Mouse (Mus musculus): ENCODE data around the gene Dmd. TPM values are rescaled to one million over a fixed set of nuclear protein-coding genes. Genes with fewer than 3 reads are reported as not detected.

Gene Dmd
- polyA plus RNA-seq, 1 experiment from 2014 or later: 16.8 TPM

DNA sequence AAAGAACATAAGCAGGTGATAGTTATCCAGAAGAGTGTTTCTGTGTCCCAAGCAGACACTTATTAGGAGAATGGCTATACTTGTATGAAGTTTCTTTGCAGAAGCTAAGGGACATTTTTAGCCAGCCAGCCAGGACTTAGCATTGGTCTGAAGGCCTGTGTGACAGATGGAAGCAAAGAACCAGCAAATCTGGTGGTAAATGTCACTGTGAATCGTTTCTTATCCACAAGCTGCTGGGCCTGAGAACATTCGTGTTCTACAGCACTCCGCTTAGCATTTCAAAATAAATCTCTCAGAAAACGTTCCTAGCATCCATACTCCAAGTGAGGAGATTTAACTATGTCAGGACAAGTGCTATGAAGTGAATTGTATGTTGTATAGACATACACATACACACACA is 1486.9 kb downstream of the Dmd start:
- Histone ChIP-seq H3K4me1 (replicated peaks) (no peaks in the 10 kb centered on the region), H3K27me3 (no peaks in the 10 kb centered on the region), H3K36me3 (no peaks in the 10 kb centered on the region), H3K4me2 (no peak overlapping the region), H3K9me3 (no peaks in the 10 kb centered on the region), H3K27ac (no peak overlapping the region), H3K4me3 (replicated peaks) (no peak overlapping the region), H3K9ac (replicated peaks) (no peak overlapping the region)
- WGBS: 80% methylated on average over 4 of the region's 4 CpGs
- no peak for ATAC-seq (ENCODE audit: insufficient number of reproducible peaks, insufficient read depth, low FRiP score, low TSS enrichment, low read depth)

DNA sequence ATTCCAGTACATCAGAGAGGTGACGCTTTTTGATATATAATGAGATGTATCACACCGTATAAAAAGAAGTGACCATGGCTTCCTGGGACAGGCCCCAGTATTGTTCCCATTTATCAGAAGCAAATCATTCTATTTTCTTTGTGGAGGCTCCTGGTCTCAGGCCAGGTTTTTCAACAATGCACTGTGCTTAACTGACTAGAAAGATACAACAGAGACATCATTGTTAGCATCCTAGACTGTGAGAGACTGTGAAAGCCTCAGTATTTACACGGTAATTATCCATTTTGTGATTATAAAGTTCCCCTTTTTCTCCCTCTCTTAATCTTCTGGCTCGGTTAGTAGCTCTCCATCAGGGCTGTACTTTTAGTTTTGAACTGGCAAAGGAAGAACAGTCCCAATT is 1487.9 kb downstream of the Dmd start:
- H3K4me2 ChIP-seq: no peak overlapping the region
- 88% methylated on average over 4 of the region's 4 CpGs for WGBS
- no peaks in the 10 kb centered on the region for H3K27me3 ChIP-seq
- no peak for ATAC-seq (ENCODE audit: insufficient number of reproducible peaks, insufficient read depth, low FRiP score, low TSS enrichment, low read depth)
- no peaks in the 10 kb centered on the region for H3K9me3 ChIP-seq
- H3K27ac ChIP-seq: no peak overlapping the region
- no peaks in the 10 kb centered on the region for H3K4me1 ChIP-seq (replicated peaks)
- H3K9ac ChIP-seq (replicated peaks): no peak overlapping the region
- no peak overlapping the region for H3K4me3 ChIP-seq (replicated peaks)
- no peaks in the 10 kb centered on the region for H3K36me3 ChIP-seq

- 66% methylated on average over 3 of the region's 3 CpGs for WGBS
- no peak for ATAC-seq (ENCODE audit: insufficient number of reproducible peaks, insufficient read depth, low FRiP score, low TSS enrichment, low read depth)
- no peak overlapping the region for H3K27ac ChIP-seq
Measured at GRCm38 (mm10) chrX:84442996-84443395, 1494.3 kb downstream of the Dmd start.

GRCm38 (mm10) chrX:84443985-84444384 is 1495.3 kb downstream of the Dmd start:
- 56% methylated on average over 3 of the region's 3 CpGs for WGBS
- no peak overlapping the region for H3K4me2 ChIP-seq
- H3K9me3 ChIP-seq: no peaks in the 10 kb centered on the region

More at GRCm38 (mm10) chrX:84442996-84443395, 1494.3 kb downstream of the Dmd start:
- Histone ChIP-seq H3K9ac (replicated peaks) (no peak overlapping the region), H3K4me3 (replicated peaks) (no peak overlapping the region), H3K36me3 (no peaks in the 10 kb centered on the region), H3K9me3 (no peaks in the 10 kb centered on the region), H3K4me1 (replicated peaks) (no peaks in the 10 kb centered on the region), H3K4me2 (no peak overlapping the region), H3K27me3 (no peaks in the 10 kb centered on the region)

GRCm38 (mm10) chrX:84444638-84445037 is 1496.0 kb downstream of the Dmd start:
- ATAC-seq (ENCODE audit: insufficient number of reproducible peaks, insufficient read depth, low FRiP score, low TSS enrichment, low read depth): no peak
- Histone ChIP-seq H3K27ac (no peak overlapping the region), H3K4me3 (replicated peaks) (no peak overlapping the region), H3K4me2 (no peak overlapping the region), H3K27me3 (no peaks in the 10 kb centered on the region), H3K9ac (replicated peaks) (no peak overlapping the region), H3K4me1 (replicated peaks) (no peaks in the 10 kb centered on the region), H3K9me3 (no peaks in the 10 kb centered on the region), H3K36me3 (no peaks in the 10 kb centered on the region)

More at GRCm38 (mm10) chrX:84443985-84444384, 1495.3 kb downstream of the Dmd start:
- ATAC-seq (ENCODE audit: insufficient number of reproducible peaks, insufficient read depth, low FRiP score, low TSS enrichment, low read depth): no peak
- H3K4me3 ChIP-seq (replicated peaks): no peak overlapping the region
- H3K4me1 ChIP-seq (replicated peaks): no peaks in the 10 kb centered on the region
- H3K27me3 ChIP-seq: no peaks in the 10 kb centered on the region
- H3K27ac ChIP-seq: no peak overlapping the region
- no peak overlapping the region for H3K9ac ChIP-seq (replicated peaks)
- H3K36me3 ChIP-seq: no peaks in the 10 kb centered on the region

GRCm38 (mm10) chrX:84454473-84454872 is 1505.8 kb downstream of the Dmd start:
- WGBS: 82% methylated on average over 1 of the region's 1 CpGs
- Histone ChIP-seq H3K9ac (replicated peaks) (no peak overlapping the region), H3K9me3 (no peaks in the 10 kb centered on the region)

GRCm38 (mm10) chrX:84514650-84515366 is 1566.1 kb downstream of the Dmd start:
- ATAC-seq (ENCODE audit: insufficient number of reproducible peaks, insufficient read depth, low FRiP score, low TSS enrichment, low read depth): no peak
- Histone ChIP-seq H3K4me3 (replicated peaks) (no peak overlapping the region), H3K4me2 (no peak overlapping the region), H3K36me3 (no peaks in the 10 kb centered on the region), H3K4me1 (replicated peaks) (no peaks in the 10 kb centered on the region), H3K9me3 (no peaks in the 10 kb centered on the region), H3K9ac (replicated peaks) (no peak overlapping the region), H3K27me3 (no peaks in the 10 kb centered on the region), H3K27ac (no peak overlapping the region)
- WGBS: 39% methylated on average over 3 of the region's 3 CpGs

More at GRCm38 (mm10) chrX:84454473-84454872, 1505.8 kb downstream of the Dmd start:
- Histone ChIP-seq H3K4me1 (replicated peaks) (no peaks in the 10 kb centered on the region), H3K27ac (no peak overlapping the region), H3K4me2 (no peak overlapping the region), H3K4me3 (replicated peaks) (no peak overlapping the region), H3K36me3 (no peaks in the 10 kb centered on the region), H3K27me3 (no peaks in the 10 kb centered on the region)
- no peak for ATAC-seq (ENCODE audit: insufficient number of reproducible peaks, insufficient read depth, low FRiP score, low TSS enrichment, low read depth)

- Histone ChIP-seq H3K4me3 (replicated peaks) (no peak overlapping the region), H3K36me3 (no peaks in the 10 kb centered on the region), H3K4me2 (no peak overlapping the region), H3K9ac (replicated peaks) (no peak overlapping the region), H3K27ac (no peak overlapping the region), H3K4me1 (replicated peaks) (no peaks in the 10 kb centered on the region), H3K9me3 (no peaks in the 10 kb centered on the region), H3K27me3 (no peaks in the 10 kb centered on the region)
- 81% methylated on average over 1 of the region's 1 CpGs for WGBS
- no peak for ATAC-seq (ENCODE audit: insufficient number of reproducible peaks, insufficient read depth, low FRiP score, low TSS enrichment, low read depth)
Measured at GRCm38 (mm10) chrX:84551995-84552394, 1603.3 kb downstream of the Dmd start.

- Histone ChIP-seq H3K9ac (replicated peaks) (no peak overlapping the region), H3K36me3 (no peaks in the 10 kb centered on the region), H3K4me1 (replicated peaks) (no peaks in the 10 kb centered on the region), H3K4me2 (no peak overlapping the region), H3K4me3 (replicated peaks) (no peak overlapping the region), H3K9me3 (no peaks in the 10 kb centered on the region), H3K27ac (no peak overlapping the region), H3K27me3 (no peaks in the 10 kb centered on the region)
- 29% methylated on average over 1 of the region's 1 CpGs for WGBS
- no peak for ATAC-seq (ENCODE audit: insufficient number of reproducible peaks, insufficient read depth, low FRiP score, low TSS enrichment, low read depth)
Measured at GRCm38 (mm10) chrX:84553441-84553840, 1604.8 kb downstream of the Dmd start.

- no peak for ATAC-seq (ENCODE audit: insufficient number of reproducible peaks, insufficient read depth, low FRiP score, low TSS enrichment, low read depth)
- Histone ChIP-seq H3K9ac (replicated peaks) (no peak overlapping the region), H3K27ac (no peak overlapping the region), H3K27me3 (no peaks in the 10 kb centered on the region), H3K36me3 (no peaks in the 10 kb centered on the region), H3K4me1 (replicated peaks) (no peaks in the 10 kb centered on the region), H3K4me3 (replicated peaks) (no peak overlapping the region), H3K4me2 (no peak overlapping the region), H3K9me3 (no peaks in the 10 kb centered on the region)
Measured at GRCm38 (mm10) chrX:84598476-84598875, 1649.8 kb downstream of the Dmd start.

GRCm38 (mm10) chrX:84640446-84640845 is 1691.8 kb downstream of the Dmd start:
- no peaks in the 10 kb centered on the region for H3K9me3 ChIP-seq
- H3K4me2 ChIP-seq: no peak overlapping the region
- no peak overlapping the region for H3K4me3 ChIP-seq (replicated peaks)
- H3K27ac ChIP-seq: no peak overlapping the region
- no peak overlapping the region for H3K9ac ChIP-seq (replicated peaks)
- ATAC-seq (ENCODE audit: insufficient number of reproducible peaks, insufficient read depth, low FRiP score, low TSS enrichment, low read depth): no peak
- H3K27me3 ChIP-seq: no peaks in the 10 kb centered on the region
- H3K36me3 ChIP-seq: no peaks in the 10 kb centered on the region
- no peaks in the 10 kb centered on the region for H3K4me1 ChIP-seq (replicated peaks)

DNA sequence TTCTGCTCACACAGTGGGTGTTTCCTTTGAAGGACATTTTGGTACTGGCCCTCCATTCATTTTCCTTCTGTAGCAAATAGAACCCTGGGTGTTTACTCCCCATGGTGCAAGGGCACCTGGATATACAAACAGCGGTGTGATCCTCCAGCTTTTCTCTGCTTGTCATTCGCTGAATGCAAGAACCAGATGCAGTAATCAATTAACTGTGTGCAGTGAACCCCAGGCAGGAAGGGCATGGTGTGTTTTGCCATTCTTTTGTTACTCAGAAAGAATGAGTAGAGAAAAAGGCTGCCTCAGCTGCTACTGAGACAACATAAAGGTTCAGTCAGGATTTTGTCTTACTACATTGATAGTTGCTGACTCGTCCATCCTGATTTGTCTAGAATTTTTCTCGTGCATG is 1799.0 kb downstream of the Dmd start:
- no peak overlapping the region for H3K4me3 ChIP-seq (replicated peaks)
- no peaks in the 10 kb centered on the region for H3K4me1 ChIP-seq (replicated peaks)
- no peaks in the 10 kb centered on the region for H3K9me3 ChIP-seq
- WGBS: 55% methylated on average over 4 of the region's 4 CpGs
- H3K36me3 ChIP-seq: no peaks in the 10 kb centered on the region
- H3K27ac ChIP-seq: no peak overlapping the region
- no peak overlapping the region for H3K4me2 ChIP-seq
- H3K9ac ChIP-seq (replicated peaks): no peak overlapping the region
- H3K27me3 ChIP-seq: no peaks in the 10 kb centered on the region
- ATAC-seq (ENCODE audit: insufficient number of reproducible peaks, insufficient read depth, low FRiP score, low TSS enrichment, low read depth): no peak
